Mouse (Mus musculus): ENCODE measurements at regions not wholly inside any gene's neighbourhood (a gene's known extent, or its start where the extent isn't known, plus 50 kb on each side); places are given as distances from the start of the nearest gene placed in this dataset.

GRCm38 (mm10) chr3:81535448-81536205 is 396.8 kb upstream of the Ctso start:
- DNase-seq (ENCODE audit: low spot score) = no peak
- ATAC-seq (ENCODE audit: extremely low read depth, insufficient number of reproducible peaks, low FRiP score, poor library complexity, severe bottlenecking) = no peak
- Histone ChIP-seq H3K4me1 (ENCODE audit: insufficient read depth, low read depth, low read length) (no peaks in the 10 kb centered on the region), H3K4me3 (ENCODE audit: low read depth, low read length) (no peak overlapping the region), H3K27me3 (ENCODE audit: insufficient read depth, low read length) (no peaks in the 10 kb centered on the region), H3K36me3 (replicated peaks) (no peaks in the 10 kb centered on the region), H3K9me3 (replicated peaks) (no peaks in the 10 kb centered on the region; the same call in 1 of the 2 replicates)
- no peak for TF ChIP-seq GATA2 (IDR thresholded peaks at IDR 0.05; ENCODE audit: borderline replicate concordance, low read depth, low read length)
- no peak for TF ChIP-seq CTCF (IDR thresholded peaks at IDR 0.05; ENCODE audit: low read depth, low read length)

GRCm38 (mm10) chr3:81554773-81555172 is 377.6 kb upstream of the Ctso start:
- Histone ChIP-seq H3K4me1 (ENCODE audit: insufficient read depth, low read depth, low read length) (no peaks in the 10 kb centered on the region), H3K27me3 (ENCODE audit: insufficient read depth, low read length) (no peaks in the 10 kb centered on the region), H3K9me3 (replicated peaks) (peaks cover 10% of the 10 kb centered on the region), H3K4me3 (ENCODE audit: low read depth, low read length) (no peak overlapping the region), H3K36me3 (replicated peaks) (no peaks in the 10 kb centered on the region)
- TF ChIP-seq GATA2 (IDR thresholded peaks at IDR 0.05; ENCODE audit: borderline replicate concordance, low read depth, low read length) (no peak), TAL1 (conservative IDR thresholded peaks at IDR 0.05; ENCODE audit: low read depth, low read length) (no peak), CTCF (IDR thresholded peaks at IDR 0.05; ENCODE audit: low read depth, low read length) (no peak), POLR2AphosphoS5 (IDR thresholded peaks at IDR 0.05; ENCODE audit: insufficient replicate concordance, low read depth, low read length) (no peak), GATA1 (IDR thresholded peaks at IDR 0.05; ENCODE audit: borderline replicate concordance, low read length) (no peak)
- DNase-seq (ENCODE audit: low spot score) (no peak), ATAC-seq (ENCODE audit: extremely low read depth, insufficient number of reproducible peaks, low FRiP score, poor library complexity, severe bottlenecking) (no peak)

- DNase-seq (ENCODE audit: low spot score) = no peak
- H3K4me1 ChIP-seq (ENCODE audit: insufficient read depth, low read depth, low read length) = no peaks in the 10 kb centered on the region
- no peak for ATAC-seq (ENCODE audit: extremely low read depth, insufficient number of reproducible peaks, low FRiP score, poor library complexity, severe bottlenecking)
These were observed 369.7 kb upstream of the Ctso start for GRCm38 (mm10) chr3:81562610-81563258.

GRCm38 (mm10) chr3:81563858-81564756 is 368.3 kb upstream of the Ctso start:
- no peaks in the 10 kb centered on the region for H3K9me3 ChIP-seq (replicated peaks)
- DNase-seq (ENCODE audit: low spot score) = no peak
- H3K27me3 ChIP-seq (ENCODE audit: insufficient read depth, low read length) = no peaks in the 10 kb centered on the region
- no peak overlapping the region for H3K4me3 ChIP-seq (ENCODE audit: low read depth, low read length)
- no peaks in the 10 kb centered on the region for H3K4me1 ChIP-seq (ENCODE audit: insufficient read depth, low read depth, low read length)
- no peak for ATAC-seq (ENCODE audit: extremely low read depth, insufficient number of reproducible peaks, low FRiP score, poor library complexity, severe bottlenecking)
- no peaks in the 10 kb centered on the region for H3K36me3 ChIP-seq (replicated peaks)
- TF ChIP-seq CTCF (IDR thresholded peaks at IDR 0.05; ENCODE audit: low read depth, low read length) (no peak), GATA2 (IDR thresholded peaks at IDR 0.05; ENCODE audit: borderline replicate concordance, low read depth, low read length) (no peak), TAL1 (conservative IDR thresholded peaks at IDR 0.05; ENCODE audit: low read depth, low read length) (no peak), POLR2AphosphoS5 (IDR thresholded peaks at IDR 0.05; ENCODE audit: insufficient replicate concordance, low read depth, low read length) (no peak), GATA1 (IDR thresholded peaks at IDR 0.05; ENCODE audit: borderline replicate concordance, low read length) (no peak)

More at GRCm38 (mm10) chr3:81562610-81563258, 369.7 kb upstream of the Ctso start:
- Histone ChIP-seq H3K36me3 (replicated peaks) (no peaks in the 10 kb centered on the region), H3K27me3 (ENCODE audit: insufficient read depth, low read length) (no peaks in the 10 kb centered on the region), H3K9me3 (replicated peaks) (no peaks in the 10 kb centered on the region), H3K4me3 (ENCODE audit: low read depth, low read length) (no peak overlapping the region)
- TF ChIP-seq GATA1 (IDR thresholded peaks at IDR 0.05; ENCODE audit: borderline replicate concordance, low read length) = no peak
- TF ChIP-seq POLR2AphosphoS5 (IDR thresholded peaks at IDR 0.05; ENCODE audit: insufficient replicate concordance, low read depth, low read length) = no peak
- TF ChIP-seq GATA2 (IDR thresholded peaks at IDR 0.05; ENCODE audit: borderline replicate concordance, low read depth, low read length) = no peak
- TF ChIP-seq TAL1 (conservative IDR thresholded peaks at IDR 0.05; ENCODE audit: low read depth, low read length) = no peak
- no peak for TF ChIP-seq CTCF (IDR thresholded peaks at IDR 0.05; ENCODE audit: low read depth, low read length)

GRCm38 (mm10) chr3:81564757-81565063 is 367.7 kb upstream of the Ctso start:
- Histone ChIP-seq H3K9me3 (replicated peaks) (0 out of 2 replicates have a peak, but pooled peaks cover under 1% of the 10 kb centered on the region), H3K27me3 (ENCODE audit: insufficient read depth, low read length) (no peaks in the 10 kb centered on the region), H3K36me3 (replicated peaks) (no peaks in the 10 kb centered on the region), H3K4me3 (ENCODE audit: low read depth, low read length) (no peak overlapping the region), H3K4me1 (ENCODE audit: insufficient read depth, low read depth, low read length) (no peaks in the 10 kb centered on the region)
- TF ChIP-seq GATA2 (IDR thresholded peaks at IDR 0.05; ENCODE audit: borderline replicate concordance, low read depth, low read length) = no peak
- no peak for TF ChIP-seq GATA1 (IDR thresholded peaks at IDR 0.05; ENCODE audit: borderline replicate concordance, low read length)
- no peak for DNase-seq (ENCODE audit: low spot score)
- ATAC-seq (ENCODE audit: extremely low read depth, insufficient number of reproducible peaks, low FRiP score, poor library complexity, severe bottlenecking) = no peak

- H3K4me3 ChIP-seq (ENCODE audit: low read depth, low read length) = no peak overlapping the region
- no peaks in the 10 kb centered on the region for H3K9me3 ChIP-seq (replicated peaks)
- DNase-seq (ENCODE audit: low spot score) (no peak), ATAC-seq (ENCODE audit: extremely low read depth, insufficient number of reproducible peaks, low FRiP score, poor library complexity, severe bottlenecking) (no peak)
- TF ChIP-seq CTCF (IDR thresholded peaks at IDR 0.05; ENCODE audit: low read depth, low read length) (no peak), POLR2AphosphoS5 (IDR thresholded peaks at IDR 0.05; ENCODE audit: insufficient replicate concordance, low read depth, low read length) (no peak), TAL1 (conservative IDR thresholded peaks at IDR 0.05; ENCODE audit: low read depth, low read length) (no peak), GATA2 (IDR thresholded peaks at IDR 0.05; ENCODE audit: borderline replicate concordance, low read depth, low read length) (no peak), GATA1 (IDR thresholded peaks at IDR 0.05; ENCODE audit: borderline replicate concordance, low read length) (no peak)
- no peaks in the 10 kb centered on the region for H3K27me3 ChIP-seq (ENCODE audit: insufficient read depth, low read length)
- no peaks in the 10 kb centered on the region for H3K4me1 ChIP-seq (ENCODE audit: insufficient read depth, low read depth, low read length)
- no peaks in the 10 kb centered on the region for H3K36me3 ChIP-seq (replicated peaks)
These were observed 348.9 kb upstream of the Ctso start for GRCm38 (mm10) chr3:81583387-81584027.
